Mouse (Mus musculus): ENCODE measurements at regions not wholly inside any gene's neighbourhood (a gene's known extent, or its start where the extent isn't known, plus 50 kb on each side); places are given as distances from the start of the nearest gene placed in this dataset.

- TF ChIP-seq CTCF (IDR thresholded peaks at IDR 0.05): no peak
- no peak for TF ChIP-seq POLR2A (IDR thresholded peaks at IDR 0.05; ENCODE audit: insufficient read depth, low read depth, low read length)
These were observed 395.5 kb upstream of the Tle4 start for GRCm38 (mm10) chr19:14993344-14993743.
